Mouse (Mus musculus) gastrocnemius, postnatal 10 days (tissue): ENCODE measurements at regions not wholly inside any gene's neighbourhood (a gene's known extent, or its start where the extent isn't known, plus 50 kb on each side); places are given as distances from the start of the nearest gene placed in this dataset.

Experiments
- DNase-seq: peaks from one replicate; pipeline ENCODE4 v3.0.0; 2021; ENCODE audit warnings: mixed read lengths

- DNase-seq, result no peak
Observed at GRCm38 (mm10) chr2:77358176-77358575, 77.8 kb upstream of the Sestd1 start.

DNA sequence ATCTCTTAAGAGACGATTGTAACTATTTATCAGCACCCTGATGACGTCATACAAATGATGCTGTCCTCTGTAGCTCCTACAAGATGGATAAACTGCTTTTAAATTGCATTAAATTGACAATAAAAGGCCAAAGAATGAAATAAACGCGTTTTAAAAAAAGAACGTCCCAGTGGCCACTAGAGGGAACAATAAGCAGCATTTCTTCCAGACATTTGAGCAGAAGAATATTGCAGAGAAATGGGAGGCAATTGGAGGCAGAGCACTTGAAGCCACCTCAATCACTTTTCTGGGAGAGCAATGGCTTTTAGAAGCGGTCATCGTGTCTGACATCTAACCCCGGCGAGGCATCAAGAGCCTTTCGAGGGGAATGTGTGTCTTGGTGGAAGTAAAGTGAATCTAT lies 76.4 kb upstream of the Sestd1 start:
- DNase-seq, result no peak

GRCm38 (mm10) chr2:77351987-77352628 lies 71.7 kb upstream of the Sestd1 start:
- no peak for DNase-seq

GRCm38 (mm10) chr2:77347027-77347426 lies 66.6 kb upstream of the Sestd1 start:
- no peak for DNase-seq

GRCm38 (mm10) chr2:77343736-77344440 lies 63.5 kb upstream of the Sestd1 start:
- no peak for DNase-seq

GRCm38 (mm10) chr2:77342416-77342815 lies 62.0 kb upstream of the Sestd1 start:
- DNase-seq, result no peak

GRCm38 (mm10) chr2:77341575-77342332 lies 61.4 kb upstream of the Sestd1 start:
- DNase-seq, result peak; percentile 97

DNA sequence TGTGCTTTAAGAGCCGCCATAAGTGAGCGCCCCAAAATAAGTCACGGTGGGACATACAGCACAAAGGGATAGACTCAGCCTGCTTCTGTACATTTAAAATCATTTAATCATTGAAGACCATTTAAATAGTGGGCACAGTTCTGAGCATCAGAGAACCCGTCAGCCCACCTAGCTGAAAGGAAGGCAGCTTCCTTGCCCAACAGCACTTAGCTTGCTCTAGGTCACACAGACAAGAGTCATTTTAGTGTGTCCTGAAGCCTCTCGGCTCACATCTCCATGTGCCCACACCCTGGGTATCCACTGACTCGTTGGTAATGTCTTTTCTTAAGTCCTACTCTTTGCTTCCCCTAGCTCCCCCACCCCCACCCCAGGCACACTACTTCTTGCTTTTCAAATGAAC lies 59.7 kb upstream of the Sestd1 start:
- no peak for DNase-seq

DNA sequence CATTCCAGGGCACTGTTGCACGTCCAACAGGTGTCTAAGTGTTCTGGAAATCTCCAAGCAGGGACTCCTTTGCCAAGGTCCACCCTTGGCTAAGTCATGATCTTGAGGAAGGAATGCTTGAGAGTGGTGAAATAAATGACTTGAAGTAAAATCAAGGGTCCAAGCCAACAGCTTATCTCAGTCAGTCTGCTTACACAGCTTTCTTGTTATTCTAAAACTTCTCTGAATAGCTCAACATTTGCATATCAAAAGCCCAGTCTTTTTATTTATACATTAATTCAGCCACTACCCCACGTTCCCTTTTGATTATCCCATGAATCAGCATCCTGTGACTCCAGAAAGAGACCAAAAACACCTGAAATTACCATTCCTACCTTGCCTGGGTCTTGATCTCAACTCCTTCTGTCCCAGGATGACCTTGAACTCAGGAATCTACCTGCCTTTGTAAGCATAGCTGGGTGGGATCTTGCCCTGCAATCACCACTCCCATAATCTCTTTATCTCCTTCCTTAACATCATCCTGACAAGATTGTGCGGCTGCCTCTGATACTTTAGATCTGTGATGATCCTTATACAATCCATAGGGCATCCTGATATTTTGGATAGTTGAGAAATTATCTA lies 57.5 kb upstream of the Sestd1 start:
- no peak for DNase-seq

DNA sequence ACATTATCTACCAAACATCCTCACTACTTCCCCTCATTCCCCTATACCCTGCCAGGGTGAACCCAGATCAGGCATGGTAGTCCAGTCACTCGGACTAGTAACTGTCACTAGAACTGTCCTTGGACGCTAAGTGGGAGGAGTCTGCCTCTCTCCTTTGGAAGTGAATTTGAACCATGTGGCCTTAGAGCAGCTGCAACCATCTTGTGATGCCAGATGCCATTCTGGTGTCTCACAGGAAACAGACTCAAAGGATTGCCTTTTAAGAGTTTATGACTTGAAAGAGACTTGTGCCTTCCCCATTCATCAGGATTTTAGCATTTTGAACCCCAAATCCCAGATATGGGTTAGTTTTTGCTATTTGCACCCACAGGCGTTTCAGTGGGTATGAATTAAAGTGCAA lies 56.9 kb upstream of the Sestd1 start:
- no peak for DNase-seq

DNA sequence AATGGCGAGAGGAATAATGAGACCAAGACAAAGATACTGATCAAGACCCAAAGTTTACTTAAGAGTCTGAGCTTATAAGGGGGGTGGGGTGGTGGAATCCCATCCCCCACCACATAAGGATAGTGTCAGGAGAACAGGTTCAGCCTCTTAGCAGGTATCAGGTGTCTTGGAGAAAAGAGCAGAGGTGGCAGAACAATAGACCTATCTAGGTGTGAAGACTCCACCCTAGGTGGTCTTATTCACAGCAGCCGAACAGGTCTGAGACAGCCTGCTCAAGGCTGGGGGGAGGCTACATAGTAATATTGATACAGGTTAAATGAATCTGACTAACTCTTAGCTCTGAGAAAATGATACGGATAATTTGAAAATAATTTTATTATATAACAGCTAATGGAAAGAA lies 56.4 kb upstream of the Sestd1 start:
- DNase-seq, result no peak

- DNase-seq, result no peak
Observed at GRCm38 (mm10) chr2:77334706-77335105, 54.3 kb upstream of the Sestd1 start.

GRCm38 (mm10) chr2:77333394-77334079 lies 53.1 kb upstream of the Sestd1 start:
- no peak for DNase-seq
